Mouse (Mus musculus): ENCODE results near the gene Xpo5. TPM values are rescaled to one million over a fixed set of nuclear protein-coding genes. Genes with fewer than 3 reads are reported as not detected.

The Xpo5 gene
- polyA plus RNA-seq (2016; fragmentation: Nextera tagmentation; extraction: Ambion mirVana): 33.5 and 42.8 TPM in 2 replicates

DNA sequence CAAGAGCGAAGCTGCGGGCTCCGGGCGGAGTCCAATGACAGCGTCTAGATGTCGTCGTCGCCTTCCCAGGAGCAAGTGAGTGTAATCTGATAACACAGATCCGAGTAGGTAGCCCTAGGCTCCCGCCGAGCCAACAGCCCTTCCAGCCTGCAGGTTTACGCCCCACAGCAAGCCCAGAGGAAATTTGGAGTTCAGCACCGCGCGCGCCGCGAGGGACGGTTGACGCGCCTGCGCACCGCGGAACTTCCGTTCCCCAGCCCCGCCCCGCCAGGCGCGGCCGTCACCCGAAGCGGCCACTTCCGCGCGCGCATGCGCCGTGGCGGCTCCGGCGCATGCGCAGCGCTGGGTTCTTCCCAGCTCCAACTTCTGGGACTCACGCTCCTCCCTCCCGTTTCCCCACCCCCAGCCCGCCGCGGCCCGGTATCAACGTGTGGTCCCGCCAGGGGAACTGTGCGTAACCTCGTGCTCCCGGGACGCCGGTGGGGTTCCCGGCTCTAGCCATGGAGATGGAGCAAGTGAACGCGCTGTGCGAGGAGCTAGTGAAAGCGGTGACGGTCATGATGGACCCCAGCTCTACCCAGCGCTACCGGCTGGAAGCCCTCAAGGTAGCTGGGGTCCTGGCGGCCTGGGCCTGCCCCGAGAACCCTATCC is at the start of gene Xpo5, which contains the start of gene Polh:
Gene Xpo5 (plus strand): TSS at position 362 of the 651 bp plus-strand sequence.
Gene Polh (minus strand): TSS at position 225 of the 651 bp plus-strand sequence.
- peaks cover 52% of the 10 kb centered on the region for H3K36me3 ChIP-seq
- H3K9me3 ChIP-seq: no peaks in the 10 kb centered on the region
- peak; percentile 96 for DNase-seq (ENCODE audit: low spot score)
- under 1% methylated on average over 66 of the region's 66 CpGs for WGBS
- peak within 1 kb of the TSS; percentile 97 for H3K4me3 ChIP-seq
- peaks cover 20% of the 10 kb centered on the region for H3K4me1 ChIP-seq
- no peaks in the 10 kb centered on the region for H3K27me3 ChIP-seq (ENCODE audit: insufficient read depth, poor library complexity, severe bottlenecking)
- peak within 1 kb of the TSS; percentile 95 for H3K27ac ChIP-seq

- WGBS: 3% methylated on average over 33 of the region's 33 CpGs
These were observed 49.5 kb upstream of the Xpo5 start, which contains the start of gene Mad2l1bp for GRCm38 (mm10) chr17:46152847-46153782. Gene Mad2l1bp, minus strand, starts transcription at chr17:46153553.

DNA sequence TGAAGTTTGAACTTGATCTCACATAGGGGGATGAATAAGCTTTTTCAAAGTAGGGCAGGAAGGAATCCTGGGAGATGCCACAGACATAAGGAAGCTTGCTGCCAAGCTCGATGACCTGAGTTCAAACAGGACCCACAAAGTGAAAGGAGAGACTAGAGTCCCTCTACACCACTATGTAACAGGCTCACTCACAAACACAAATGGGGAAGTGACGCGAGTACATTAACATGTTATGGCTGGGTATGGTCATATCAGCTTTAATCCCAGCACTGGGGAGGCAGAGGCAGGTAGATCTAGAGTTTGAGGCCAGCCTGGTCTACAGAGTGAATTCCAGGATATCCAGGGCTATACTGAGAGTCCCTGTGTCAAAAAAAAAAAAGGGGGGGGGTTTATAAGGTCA is 48.2 kb upstream of the Xpo5 start:
- no peak for DNase-seq (ENCODE audit: low spot score)
- no peak overlapping the region for H3K27ac ChIP-seq
- WGBS: 93% methylated on average over 3 of the region's 3 CpGs
- H3K4me3 ChIP-seq: no peak overlapping the region
- no peaks in the 10 kb centered on the region for H3K9me3 ChIP-seq
- peaks cover 22% of the 10 kb centered on the region for H3K4me1 ChIP-seq
- H3K27me3 ChIP-seq (ENCODE audit: insufficient read depth, poor library complexity, severe bottlenecking): no peaks in the 10 kb centered on the region
- peaks cover 8% of the 10 kb centered on the region for H3K36me3 ChIP-seq

More at GRCm38 (mm10) chr17:46152847-46153782, 49.5 kb upstream of the Xpo5 start, which contains the start of gene Mad2l1bp:
- Histone ChIP-seq H3K4me1 (peaks cover 18% of the 10 kb centered on the region), H3K27ac (peak within 1 kb of the TSS; percentile 85), H3K27me3 (ENCODE audit: insufficient read depth, poor library complexity, severe bottlenecking) (no peaks in the 10 kb centered on the region), H3K9me3 (no peaks in the 10 kb centered on the region), H3K36me3 (peaks cover 20% of the 10 kb centered on the region), H3K4me3 (peak within 1 kb of the TSS; percentile 72)
- peak; percentile 97 for DNase-seq (ENCODE audit: low spot score)

DNA sequence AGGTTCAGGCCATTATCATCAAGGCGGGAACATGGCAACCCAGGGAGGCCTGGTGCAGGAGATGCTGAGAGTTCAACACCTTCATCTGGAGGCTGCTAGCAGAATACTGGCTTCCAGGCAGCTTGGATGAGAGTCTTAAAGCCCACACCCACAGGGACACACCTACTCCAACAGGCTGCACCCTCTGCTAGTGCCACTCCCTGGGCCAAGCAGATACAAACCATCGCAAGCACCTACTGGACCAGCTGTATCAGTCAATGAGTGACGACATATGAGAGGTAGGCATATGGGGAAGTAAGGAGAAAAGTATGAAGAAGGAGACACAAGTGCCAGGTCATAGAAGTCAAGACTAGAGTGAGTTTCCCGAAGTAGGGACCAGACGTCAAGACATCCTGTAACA is 45.9 kb upstream of the Xpo5 start:
- Histone ChIP-seq H3K27ac (no peak overlapping the region; the same call in 1 of the 2 replicates), H3K4me3 (no peak overlapping the region), H3K4me1 (peaks cover 30% of the 10 kb centered on the region), H3K9me3 (no peaks in the 10 kb centered on the region), H3K27me3 (ENCODE audit: insufficient read depth, poor library complexity, severe bottlenecking) (no peaks in the 10 kb centered on the region), H3K36me3 (peaks cover 2% of the 10 kb centered on the region; the same call in 1 of the 2 replicates)
- no peak for DNase-seq (ENCODE audit: low spot score)
- WGBS: 75% methylated on average over 5 of the region's 5 CpGs

DNA sequence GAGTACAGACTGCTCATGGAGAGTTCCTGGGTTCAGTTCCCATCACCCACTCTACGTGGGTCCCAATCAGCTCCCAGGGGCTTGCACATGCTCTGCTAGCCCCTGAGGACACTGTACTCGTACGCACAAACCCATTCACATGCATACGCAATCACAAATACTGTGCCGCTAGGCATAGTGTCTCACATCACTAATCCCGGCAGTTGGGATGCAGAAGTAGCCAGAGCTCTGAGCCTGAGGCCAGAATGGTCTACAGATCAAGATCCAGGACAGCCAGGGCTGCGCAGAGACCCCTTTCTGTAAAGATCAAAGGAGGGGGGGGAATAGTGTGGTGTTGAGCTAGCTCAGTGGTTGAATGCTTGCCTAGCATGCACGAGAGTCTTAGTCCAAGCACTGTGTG is 45.5 kb upstream of the Xpo5 start:
- Histone ChIP-seq H3K36me3 (no peaks in the 10 kb centered on the region), H3K27me3 (ENCODE audit: insufficient read depth, poor library complexity, severe bottlenecking) (no peaks in the 10 kb centered on the region), H3K4me3 (no peak overlapping the region), H3K27ac (peak overlapping the region; percentile 31; the same call in 1 of the 2 replicates), H3K4me1 (peaks cover 34% of the 10 kb centered on the region), H3K9me3 (no peaks in the 10 kb centered on the region)
- DNase-seq (ENCODE audit: low spot score): no peak
- 93% methylated on average over 8 of the region's 8 CpGs for WGBS

GRCm38 (mm10) chr17:46159236-46159635 is 43.3 kb upstream of the Xpo5 start:
- Histone ChIP-seq H3K36me3 (peaks cover 12% of the 10 kb centered on the region), H3K9me3 (no peaks in the 10 kb centered on the region), H3K4me3 (peak overlapping the region; percentile 95), H3K27ac (peak overlapping the region; percentile 96), H3K27me3 (ENCODE audit: insufficient read depth, poor library complexity, severe bottlenecking) (no peaks in the 10 kb centered on the region), H3K4me1 (peaks cover 38% of the 10 kb centered on the region)
- 26% methylated on average over 2 of the region's 2 CpGs for WGBS
- DNase-seq (ENCODE audit: low spot score): no peak

DNA sequence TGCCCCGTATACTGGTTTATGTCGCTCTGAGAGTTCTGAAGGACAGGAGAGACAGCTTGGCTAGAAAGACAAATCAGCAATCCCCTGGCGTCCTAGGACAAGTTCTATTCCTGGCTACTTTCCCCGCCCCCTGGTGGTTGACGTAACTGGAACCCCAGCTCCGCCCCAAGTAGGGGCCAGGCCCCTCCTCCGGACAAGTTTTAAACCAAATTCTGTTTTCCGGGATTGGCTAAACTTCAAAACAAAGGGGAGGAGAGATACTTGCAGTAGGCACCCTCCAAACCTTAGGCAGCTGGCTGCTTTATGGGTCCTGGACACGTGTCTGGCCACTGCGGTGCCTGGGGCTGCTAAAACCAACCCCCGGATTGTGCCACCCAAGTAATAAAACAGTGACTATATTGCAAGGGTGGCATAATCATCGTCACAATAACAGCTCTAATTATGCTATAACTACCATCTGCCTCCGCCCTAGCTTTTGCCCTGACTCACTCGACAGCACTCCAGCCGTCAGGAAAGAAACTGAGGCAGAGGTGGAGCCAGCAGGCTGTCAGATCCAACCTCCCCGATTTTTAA is 42.4 kb upstream of the Xpo5 start:
- Histone ChIP-seq H3K27me3 (ENCODE audit: insufficient read depth, poor library complexity, severe bottlenecking) (no peaks in the 10 kb centered on the region), H3K4me3 (peak overlapping the region; percentile 95), H3K9me3 (no peaks in the 10 kb centered on the region), H3K27ac (peak overlapping the region; percentile 96), H3K4me1 (peaks cover 38% of the 10 kb centered on the region), H3K36me3 (peaks cover 21% of the 10 kb centered on the region)
- DNase-seq (ENCODE audit: low spot score): peak; percentile 97
- under 1% methylated on average over 16 of the region's 16 CpGs for WGBS

DNA sequence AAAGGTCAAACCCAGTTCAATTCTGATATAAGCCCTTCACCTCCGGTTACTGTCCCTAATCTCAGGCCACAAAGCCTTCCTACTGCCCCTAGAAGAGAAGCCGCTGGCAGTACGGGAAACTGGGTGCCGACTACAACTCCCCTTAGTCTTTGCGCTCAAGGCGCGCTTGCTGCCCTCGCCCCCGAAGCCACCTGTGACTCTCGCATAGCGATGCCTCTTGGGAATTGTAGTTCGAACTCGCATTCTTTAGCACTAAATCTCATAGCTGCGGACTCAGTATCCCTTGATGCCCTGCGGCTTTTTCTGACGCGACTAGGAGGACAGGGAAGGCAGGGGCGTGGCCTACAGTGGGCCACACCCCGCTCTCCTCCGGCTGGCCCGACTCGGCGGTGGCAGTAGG is 41.9 kb upstream of the Xpo5 start, which contains the start of gene Gtpbp2:
Gene Gtpbp2 (plus strand): TSS at position 347 of the 400 bp plus-strand sequence.
- 0% methylated on average over 23 of the region's 23 CpGs for WGBS
- peak within 1 kb of the TSS; percentile 95 for H3K4me3 ChIP-seq
- H3K9me3 ChIP-seq: no peaks in the 10 kb centered on the region

GRCm38 (mm10) chr17:46161179-46161578 is 41.4 kb upstream of the Xpo5 start:
- WGBS: under 1% methylated on average over 19 of the region's 19 CpGs
- H3K4me1 ChIP-seq: peaks cover 38% of the 10 kb centered on the region
- H3K9me3 ChIP-seq: no peaks in the 10 kb centered on the region
- H3K4me3 ChIP-seq: peak overlapping the region; percentile 95
- H3K27me3 ChIP-seq (ENCODE audit: insufficient read depth, poor library complexity, severe bottlenecking): no peaks in the 10 kb centered on the region
- peaks cover 32% of the 10 kb centered on the region for H3K36me3 ChIP-seq
- DNase-seq (ENCODE audit: low spot score): no peak
- H3K27ac ChIP-seq: peak overlapping the region; percentile 96

More for the DNA sequence above, 41.9 kb upstream of the Xpo5 start, which contains the start of gene Gtpbp2:
- H3K27ac ChIP-seq: peak within 1 kb of the TSS; percentile 96
- peak; percentile 99 for DNase-seq (ENCODE audit: low spot score)
- H3K4me1 ChIP-seq: peaks cover 38% of the 10 kb centered on the region
- H3K36me3 ChIP-seq: peaks cover 27% of the 10 kb centered on the region
- H3K27me3 ChIP-seq (ENCODE audit: insufficient read depth, poor library complexity, severe bottlenecking): no peaks in the 10 kb centered on the region

DNA sequence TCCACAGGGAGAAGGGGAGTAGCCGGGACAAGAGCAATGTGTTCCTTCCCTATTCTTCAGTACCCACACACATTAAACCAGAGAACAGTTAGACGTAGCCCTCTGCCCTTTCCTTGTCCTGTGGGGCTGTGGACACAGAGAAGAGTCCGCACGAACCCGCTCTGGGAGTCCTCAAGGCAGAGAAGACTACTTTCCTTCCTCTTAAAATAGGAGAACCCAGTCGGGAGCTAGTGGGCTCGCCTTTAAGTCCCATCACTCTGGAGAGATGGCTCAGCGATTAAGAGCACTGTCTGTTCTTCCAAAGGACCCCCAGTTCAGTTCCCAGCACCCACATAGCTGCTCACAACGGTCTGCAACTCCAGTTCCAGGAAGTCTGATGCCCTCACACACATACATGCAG is 40.9 kb upstream of the Xpo5 start:
- Histone ChIP-seq H3K4me1 (peaks cover 41% of the 10 kb centered on the region), H3K4me3 (peak overlapping the region; percentile 95), H3K36me3 (peaks cover 37% of the 10 kb centered on the region), H3K9me3 (no peaks in the 10 kb centered on the region), H3K27me3 (ENCODE audit: insufficient read depth, poor library complexity, severe bottlenecking) (no peaks in the 10 kb centered on the region), H3K27ac (peak overlapping the region; percentile 96)
- WGBS: 49% methylated on average over 9 of the region's 9 CpGs
- DNase-seq (ENCODE audit: low spot score): no peak

DNA sequence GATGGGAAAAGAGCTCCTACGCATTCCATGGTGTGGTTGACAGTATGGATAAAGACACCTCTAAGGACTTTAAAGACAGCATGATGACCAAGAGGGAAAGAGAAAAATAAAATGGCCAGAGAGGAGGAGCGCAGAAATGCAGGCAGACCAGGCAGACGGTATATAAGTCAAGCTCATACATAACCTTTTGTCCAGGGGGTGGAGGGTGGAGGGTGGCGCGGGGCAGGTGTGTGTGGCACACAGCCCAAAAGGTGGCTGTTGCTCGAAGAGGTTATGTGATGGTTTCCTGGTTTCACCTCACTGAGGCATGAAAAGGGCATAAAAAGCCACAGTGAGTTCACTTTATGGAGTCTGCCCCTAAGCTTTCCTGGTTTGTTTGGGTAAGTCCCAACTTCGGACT is 40.0 kb upstream of the Xpo5 start:
- Histone ChIP-seq H3K4me1 (peaks cover 38% of the 10 kb centered on the region), H3K9me3 (no peaks in the 10 kb centered on the region), H3K27ac (no peak overlapping the region), H3K4me3 (0 out of 2 replicates have a peak overlapping the region, but pooled peaks have one; percentile 95), H3K36me3 (peaks cover 45% of the 10 kb centered on the region), H3K27me3 (ENCODE audit: insufficient read depth, poor library complexity, severe bottlenecking) (no peaks in the 10 kb centered on the region)
- 87% methylated on average over 7 of the region's 7 CpGs for WGBS
- no peak for DNase-seq (ENCODE audit: low spot score)

DNA sequence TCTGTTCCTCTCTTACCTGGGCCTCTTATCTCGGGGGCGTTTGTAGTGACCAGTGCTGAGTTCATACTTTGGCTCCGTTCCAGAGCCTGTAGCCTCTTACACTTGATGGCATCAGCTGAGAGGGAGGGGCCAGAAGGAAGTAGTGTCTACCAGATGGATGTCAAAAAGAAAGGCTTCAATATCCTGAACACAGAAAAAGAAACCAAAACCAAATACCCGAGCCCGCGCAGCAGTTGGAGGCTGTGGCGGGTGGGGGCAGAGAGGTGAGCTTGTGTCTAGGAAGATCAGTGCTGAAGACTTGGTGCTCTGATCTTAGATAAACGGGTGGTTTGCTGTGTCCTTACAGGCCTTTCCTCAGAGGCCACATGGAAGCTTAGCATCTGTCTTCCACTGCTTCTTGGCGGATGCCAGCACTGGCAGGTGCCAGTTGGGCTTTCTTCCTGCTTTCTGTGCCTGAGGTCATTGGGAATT is 39.6 kb upstream of the Xpo5 start:
- H3K4me1 ChIP-seq: peaks cover 38% of the 10 kb centered on the region
- no peak overlapping the region for H3K27ac ChIP-seq
- H3K36me3 ChIP-seq: peaks cover 50% of the 10 kb centered on the region
- H3K4me3 ChIP-seq: no peak overlapping the region
- WGBS: 76% methylated on average over 9 of the region's 9 CpGs
- H3K9me3 ChIP-seq: no peaks in the 10 kb centered on the region
- H3K27me3 ChIP-seq (ENCODE audit: insufficient read depth, poor library complexity, severe bottlenecking): no peaks in the 10 kb centered on the region
- DNase-seq (ENCODE audit: low spot score): no peak

Data from heart, embryonic 10.5 days (tissue).